Comparison of ENCODE assay signal across 9 mouse cellular contexts in the genomic region with DNA sequence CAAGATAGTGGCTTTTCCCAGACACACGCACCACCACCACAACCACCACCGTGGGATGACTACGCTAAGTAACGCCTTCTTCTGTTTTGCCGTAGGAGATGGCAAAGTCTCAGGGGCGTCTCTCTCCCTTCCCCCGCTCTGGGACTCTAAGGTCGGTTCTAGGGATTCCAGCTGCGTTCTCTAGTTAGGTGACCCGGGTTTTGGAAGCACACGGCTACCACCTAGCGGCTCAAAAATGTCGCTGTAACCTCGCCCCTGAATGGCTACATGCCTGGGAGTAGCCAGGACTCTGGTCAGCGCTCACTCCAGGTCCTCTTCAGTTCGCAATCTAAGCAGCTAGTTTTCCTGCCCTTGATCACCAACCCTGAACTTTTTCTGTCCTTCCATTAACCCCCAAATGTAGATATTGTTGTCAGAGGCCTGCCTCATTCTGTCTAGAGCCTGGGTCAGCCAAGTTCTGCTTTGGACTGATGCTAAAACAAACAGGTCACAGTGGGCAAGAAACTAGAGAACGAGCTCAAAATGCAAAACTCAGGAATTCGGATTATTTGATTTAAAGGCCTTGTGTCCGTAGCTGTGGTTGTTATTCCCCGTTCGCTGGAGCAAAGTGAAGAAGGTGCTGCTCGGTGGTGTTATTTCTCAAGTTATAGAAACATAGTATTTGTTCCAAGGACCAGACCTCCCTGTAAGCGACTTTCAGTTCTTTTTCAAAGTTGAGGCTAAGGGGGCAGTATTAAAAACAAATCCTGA. TPM values are rescaled to one million over a fixed set of nuclear protein-coding genes. Genes with fewer than 3 reads are reported as not detected.
DNase-seq lines count a peak whose midpoint lies in the region; ATAC-seq and TF ChIP-seq lines count a peak whose summit lies in the region.
"Had no signal": no experiment of that assay in that cellular context is flagged by ENCODE, and none has a peak within 500 bp of the region (broad histone marks: within the 10 kb centered on the region; RNA-seq: fewer than 3 reads in every experiment).

No protein-coding gene starts in this region.

- peak; percentile 67 for DNase-seq in liver

- peak overlapping the region; percentile 3; the same call in 1 of the 2 replicates for H3K4me3 ChIP-seq in bone marrow macrophage, adult 2 months (ENCODE audit: insufficient read depth, low read length)
- H3K4me3 ChIP-seq in embryonic facial prominence, embryonic 15.5 days (replicated peaks) = peak overlapping the region; percentile 59
- peak overlapping the region; percentile 66 for H3K4me3 ChIP-seq in heart, embryonic 11.5 days (ENCODE audit: low read depth, low read length)
- H3K4me3 ChIP-seq in kidney, embryonic 14.5 days (ENCODE audit: low read length) = peak overlapping the region; percentile 59
- peak overlapping the region; percentile 55 for H3K4me3 ChIP-seq in stomach, embryonic 15.5 days (replicated peaks)

- H3K4me1 ChIP-seq in bone marrow macrophage, adult 2 months (ENCODE audit: control insufficient read depth, insufficient read depth, low read length) = peaks cover 7% of the 10 kb centered on the region
- peaks cover 43% of the 10 kb centered on the region for H3K4me1 ChIP-seq in embryonic facial prominence, embryonic 15.5 days
- H3K4me1 ChIP-seq in heart, embryonic 11.5 days (ENCODE audit: control insufficient read depth, insufficient read depth, low read length) = peaks cover 17% of the 10 kb centered on the region
- H3K4me1 ChIP-seq in kidney, embryonic 14.5 days (ENCODE audit: control insufficient read depth, insufficient read depth, low read length) = peaks cover 11% of the 10 kb centered on the region; the same call in 1 of the 2 replicates
- H3K4me1 ChIP-seq in stomach, embryonic 15.5 days = peaks cover 29% of the 10 kb centered on the region

- peak overlapping the region; percentile 96 for H3K4me2 ChIP-seq in embryonic facial prominence, embryonic 15.5 days (replicated peaks)
- peak overlapping the region; percentile 98 for H3K4me2 ChIP-seq in heart, embryonic 11.5 days
- H3K4me2 ChIP-seq in kidney, embryonic 14.5 days (replicated peaks; ENCODE audit: low read depth, low read length) = peak overlapping the region; percentile 96
- peak overlapping the region; percentile 97 for H3K4me2 ChIP-seq in stomach, embryonic 15.5 days

- peaks cover 21% of the 10 kb centered on the region for H3K36me3 ChIP-seq in embryonic facial prominence, embryonic 15.5 days
- H3K36me3 ChIP-seq in heart, embryonic 11.5 days (ENCODE audit: control insufficient read depth, insufficient read depth, low read length) = peaks cover 9% of the 10 kb centered on the region
- H3K36me3 ChIP-seq in kidney, embryonic 14.5 days (ENCODE audit: control insufficient read depth, insufficient read depth, low read length) = peaks cover 41% of the 10 kb centered on the region
- H3K36me3 ChIP-seq in stomach, embryonic 15.5 days = peaks cover 12% of the 10 kb centered on the region; the same call in 1 of the 2 replicates

- TF ChIP-seq CTCF in bone marrow macrophage, adult 2 months (IDR thresholded peaks at IDR 0.05; ENCODE audit: low read depth, low read length) = peak; percentile 71

- no peak overlapping the region for H3K27ac ChIP-seq in bone marrow macrophage, adult 2 months (ENCODE audit: insufficient read depth, low read depth, low read length)
- peak overlapping the region; percentile 75 for H3K27ac ChIP-seq in embryonic facial prominence, embryonic 15.5 days (replicated peaks)
- H3K27ac ChIP-seq in heart, embryonic 11.5 days (ENCODE audit: low read depth, low read length) = 0 out of 2 replicates have a peak overlapping the region, but pooled peaks have one; percentile 2
- peak overlapping the region; percentile 7; the same call in 1 of the 2 replicates for H3K27ac ChIP-seq in kidney, embryonic 14.5 days (ENCODE audit: low read depth, low read length)
- H3K27ac ChIP-seq in stomach, embryonic 15.5 days = peak overlapping the region; percentile 18; the same call in 1 of the 2 replicates

- TF ChIP-seq POLR2A in bone marrow macrophage, adult 2 months (IDR thresholded peaks at IDR 0.05; ENCODE audit: borderline replicate concordance, low read depth, low read length) = no peak

- WGBS in embryonic facial prominence, embryonic 15.5 days = 5% methylated on average over 23 of the region's 23 CpGs
- whole genome bisulfite sequencing in heart, embryonic 11.5 days (ENCODE audit: insufficient replicate concordance) = 7% methylated on average over 23 of the region's 23 CpGs
- 4% methylated on average over 23 of the region's 23 CpGs for WGBS in kidney, embryonic 14.5 days
- WGBS in stomach, embryonic 15.5 days = 6% methylated on average over 23 of the region's 23 CpGs

- peak; percentile 77 for ATAC-seq in CD4-positive, CD25-positive, alpha-beta regulatory T cell, adult 4 months
- ATAC-seq in embryonic facial prominence, embryonic 15.5 days (ENCODE audit: insufficient number of reproducible peaks, low FRiP score, low TSS enrichment, low read depth) = peak; percentile 72
- peak; percentile 64; the same call in 1 of the 2 replicates for ATAC-seq in heart, embryonic 11.5 days (replicated peaks; ENCODE audit: insufficient number of reproducible peaks, low FRiP score, low TSS enrichment)
- ATAC-seq in kidney, embryonic 14.5 days (ENCODE audit: low FRiP score, low TSS enrichment) = peak; percentile 83
- ATAC-seq in monocyte, adult 5-6 weeks (replicated peaks; ENCODE audit: insufficient number of reproducible peaks, low FRiP score, low TSS enrichment, poor library complexity, severe bottlenecking) = peak; percentile 62
- peak; percentile 72 for ATAC-seq in stomach, embryonic 15.5 days (ENCODE audit: insufficient read depth, low FRiP score, low read depth)

- no peak overlapping the region for H3K9ac ChIP-seq in embryonic facial prominence, embryonic 15.5 days
- H3K9ac ChIP-seq in heart, embryonic 11.5 days (ENCODE audit: low read depth, low read length) = no peak overlapping the region
- H3K9ac ChIP-seq in kidney, embryonic 14.5 days (ENCODE audit: low read depth, low read length) = no peak overlapping the region
- H3K9ac ChIP-seq in stomach, embryonic 15.5 days = no peak overlapping the region

- peaks cover 15% of the 10 kb centered on the region for H3K27me3 ChIP-seq in embryonic facial prominence, embryonic 15.5 days
- peaks cover 29% of the 10 kb centered on the region for H3K27me3 ChIP-seq in heart, embryonic 11.5 days (ENCODE audit: control insufficient read depth, insufficient read depth, low read length)
- peaks cover 22% of the 10 kb centered on the region for H3K27me3 ChIP-seq in kidney, embryonic 14.5 days (ENCODE audit: control insufficient read depth, insufficient read depth, low read length)
- H3K27me3 ChIP-seq in stomach, embryonic 15.5 days (replicated peaks) = peaks cover 28% of the 10 kb centered on the region; the same call in 1 of the 2 replicates

- H3K9me3 ChIP-seq in embryonic facial prominence, embryonic 15.5 days (replicated peaks) = no peaks in the 10 kb centered on the region
- H3K9me3 ChIP-seq in heart, embryonic 11.5 days (replicated peaks; ENCODE audit: control insufficient read depth, low read length) = no peaks in the 10 kb centered on the region
- no peaks in the 10 kb centered on the region for H3K9me3 ChIP-seq in kidney, embryonic 14.5 days (ENCODE audit: control insufficient read depth, low read length)
- no peaks in the 10 kb centered on the region for H3K9me3 ChIP-seq in stomach, embryonic 15.5 days

RNA-seq across cellular contexts. Expression of gene Fgf18, which starts 1.3 kb away (rescaled TPM):
- polyA plus RNA-seq in CD4-positive, CD25-positive, alpha-beta regulatory T cell, adult 4 months (2017; shearing (Covaris generic)) = not detected
- not detected in 2 replicates for polyA plus RNA-seq in bone marrow macrophage, adult 2 months (2012; ENCODE audit: insufficient read depth, insufficient read length, missing spikeins)
- polyA plus RNA-seq in embryonic facial prominence, embryonic 15.5 days (2015; fragmentation: Nextera tagmentation; extraction: Ambion mirVana) = 9.5 and 10.3 TPM in 2 replicates
- 1.8 and 2.5 TPM in 2 replicates for polyA plus RNA-seq in heart, embryonic 11.5 days (2014; fragmentation: Nextera tagmentation; extraction: Ambion mirVana)
- 3.0 and 4.0 TPM in 2 replicates for polyA plus RNA-seq in kidney, embryonic 14.5 days (2014; fragmentation: Nextera tagmentation; extraction: Ambion mirVana)
- total RNA-seq in monocyte, adult 5-6 weeks (2017) = not detected in 3 replicates
- polyA plus RNA-seq in stomach, embryonic 15.5 days (2015; fragmentation: Nextera tagmentation; extraction: Ambion mirVana) = 3.7 and 4.1 TPM in 2 replicates

RNA-seq across cellular contexts. Expression of gene Npm1, which starts 14.5 kb away (rescaled TPM):
- polyA plus RNA-seq in CD4-positive, CD25-positive, alpha-beta regulatory T cell, adult 4 months (2017; shearing (Covaris generic)) = 1,000 to 10,000 TPM; 1,268 to 1,417 TPM
- 679 and 687 TPM in 2 replicates for polyA plus RNA-seq in bone marrow macrophage, adult 2 months (2012; ENCODE audit: insufficient read depth, insufficient read length, missing spikeins)
- polyA plus RNA-seq in embryonic facial prominence, embryonic 15.5 days (2015; fragmentation: Nextera tagmentation; extraction: Ambion mirVana) = 769 and 852 TPM in 2 replicates
- 632 and 689 TPM in 2 replicates for polyA plus RNA-seq in heart, embryonic 11.5 days (2014; fragmentation: Nextera tagmentation; extraction: Ambion mirVana)
- polyA plus RNA-seq in kidney, embryonic 14.5 days (2014; fragmentation: Nextera tagmentation; extraction: Ambion mirVana) = 1,562 and 1,907 TPM in 2 replicates
- 743 to 848 TPM (median 840 TPM) in 3 replicates for total RNA-seq in monocyte, adult 5-6 weeks (2017)
- polyA plus RNA-seq in stomach, embryonic 15.5 days (2015; fragmentation: Nextera tagmentation; extraction: Ambion mirVana) = 849 and 936 TPM in 2 replicates

RNA-seq across cellular contexts. Expression of gene Tlx3, which starts 54.9 kb away (rescaled TPM):
- not detected for polyA plus RNA-seq in CD4-positive, CD25-positive, alpha-beta regulatory T cell, adult 4 months (2017; shearing (Covaris generic))
- polyA plus RNA-seq in bone marrow macrophage, adult 2 months (2012; ENCODE audit: insufficient read depth, insufficient read length, missing spikeins) = not detected in 2 replicates
- 0.52 and 0.63 TPM in 2 replicates for polyA plus RNA-seq in embryonic facial prominence, embryonic 15.5 days (2015; fragmentation: Nextera tagmentation; extraction: Ambion mirVana)
- not detected in 2 replicates for polyA plus RNA-seq in heart, embryonic 11.5 days (2014; fragmentation: Nextera tagmentation; extraction: Ambion mirVana)
- polyA plus RNA-seq in kidney, embryonic 14.5 days (2014; fragmentation: Nextera tagmentation; extraction: Ambion mirVana) = 0.13 TPM in 1 of 2 replicates, not detected in the other
- not detected in 3 replicates for total RNA-seq in monocyte, adult 5-6 weeks (2017)
- 0.08 TPM in 1 of 2 replicates, not detected in the other for polyA plus RNA-seq in stomach, embryonic 15.5 days (2015; fragmentation: Nextera tagmentation; extraction: Ambion mirVana)
- polyA plus RNA-seq: gonadal fat pad, adult 2 months had no signal

Comparison
In these comparisons a context has a peak if more than half of its experiments do, and no peak if none do; other contexts are left out.
1. H3K4me3 ChIP-seq: peak in every context shown above with its lines; median percentile 66 in heart, embryonic 11.5 days; 59 in embryonic facial prominence, embryonic 15.5 days; 59 in kidney, embryonic 14.5 days; 55 in stomach, embryonic 15.5 days; 3 in bone marrow macrophage, adult 2 months.